Mouse (Mus musculus) frontal cortex, adult (tissue): ENCODE measurements around the gene Map3k12.

ENCODE experiments used
- ATAC-seq: cut with Nextera tagmentation; 2 replicates; pipeline ENCODE4 v1.9.2; 2017; ENCODE audit warnings: mild to moderate bottlenecking, moderate library complexity, mixed read lengths; ENCODE audit not compliant: low TSS enrichment

Map3k12 gene

DNA sequence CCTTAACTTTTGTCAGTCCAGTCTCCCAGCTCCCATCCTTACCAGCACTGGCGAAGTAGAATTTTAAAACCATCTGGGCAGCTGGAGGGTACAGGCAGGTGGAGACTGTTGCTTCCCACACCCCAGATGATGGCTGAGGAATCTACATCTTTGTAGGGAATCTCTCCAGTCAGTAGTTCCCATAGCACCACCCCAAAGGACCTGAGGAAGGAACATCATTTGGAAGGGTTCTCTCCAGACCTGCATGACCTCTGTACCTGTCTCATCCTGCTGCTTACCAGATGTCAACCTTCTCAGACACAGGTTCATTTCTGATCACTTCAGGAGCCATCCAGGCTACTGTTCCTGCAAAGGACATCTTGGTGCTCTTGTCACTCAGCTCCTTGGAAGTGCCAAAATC, 13.4 kb downstream of the Map3k12 start, which contains the start of gene Gm10337:
Gene Gm10337 (plus strand): TSS at position 276 of the 400 bp plus-strand sequence.
- no peak for ATAC-seq

DNA sequence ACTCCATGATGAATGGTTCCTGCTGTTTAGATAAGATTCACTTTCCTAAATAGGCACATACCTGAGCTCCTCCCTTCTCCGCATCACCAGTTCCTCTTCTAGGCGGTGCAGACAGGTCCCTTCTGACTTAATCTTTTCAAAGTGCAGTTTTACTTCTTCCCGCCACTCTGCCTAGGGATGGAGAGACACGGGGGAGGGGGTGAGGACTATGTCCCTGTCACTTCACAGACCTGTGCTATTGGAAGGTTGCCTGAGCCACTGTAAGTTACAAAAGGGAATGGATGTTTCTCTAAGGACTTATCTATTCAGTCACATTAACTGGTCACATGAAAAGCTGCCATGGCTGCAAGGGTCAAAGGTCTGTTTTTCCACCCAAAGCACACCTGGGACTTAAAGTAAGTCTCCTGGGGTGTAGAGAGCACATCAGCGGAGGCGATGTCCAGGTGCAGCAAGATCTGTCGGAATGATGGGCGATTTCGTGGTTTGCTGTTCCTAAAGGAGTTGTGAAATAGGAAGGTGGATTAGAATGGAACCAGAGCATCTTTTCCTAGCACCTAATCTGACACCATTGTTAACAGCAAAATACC, 14.5 kb downstream of the Map3k12 start:
- no peak for ATAC-seq

- ATAC-seq, result no peak
Measured at GRCm38 (mm10) chr15:102501084-102501814, 15.6 kb downstream of the Map3k12 start.

DNA sequence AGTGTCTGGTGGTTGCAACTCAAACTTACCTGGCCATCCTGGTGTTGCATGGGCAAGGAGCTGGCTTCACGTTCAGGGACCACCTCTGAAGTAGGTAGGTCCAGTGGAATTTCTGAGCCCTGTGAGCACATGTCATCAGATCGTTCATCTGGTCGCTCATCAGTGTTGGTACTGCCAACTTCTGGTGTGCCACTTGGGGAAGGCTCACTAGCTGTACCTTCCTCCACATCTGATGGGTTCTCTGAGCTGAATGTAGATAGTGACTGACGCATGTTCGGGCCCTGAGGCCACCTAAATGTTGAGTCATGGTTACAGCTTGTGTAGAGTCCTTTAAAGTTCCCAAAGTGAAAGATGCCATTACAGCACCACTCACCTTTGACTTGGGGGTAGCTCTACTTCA, 16.4 kb downstream of the Map3k12 start:
- no peak for ATAC-seq

DNA sequence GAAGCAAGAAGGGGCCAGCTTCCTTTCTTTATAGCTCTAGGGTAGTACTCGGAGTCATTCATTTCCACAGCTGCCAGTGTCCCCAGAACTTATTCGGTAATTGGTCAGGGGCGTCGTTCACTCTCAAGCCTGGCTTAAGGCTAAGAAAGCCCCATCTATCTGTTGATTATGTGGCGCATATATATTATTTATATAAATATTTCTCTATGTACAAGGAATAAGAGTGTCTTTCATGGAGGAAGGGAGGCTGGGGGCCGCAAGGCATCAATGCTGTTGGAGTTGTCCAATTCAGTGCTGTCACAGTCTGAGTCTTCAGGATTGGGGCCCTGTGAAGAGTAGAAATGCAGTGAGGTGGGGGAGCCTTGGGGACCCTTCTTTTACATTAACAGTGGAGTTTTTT, 17.0 kb downstream of the Map3k12 start:
- no peak for ATAC-seq

GRCm38 (mm10) chr15:102499370-102499769, 17.5 kb downstream of the Map3k12 start:
- ATAC-seq, result no peak

DNA sequence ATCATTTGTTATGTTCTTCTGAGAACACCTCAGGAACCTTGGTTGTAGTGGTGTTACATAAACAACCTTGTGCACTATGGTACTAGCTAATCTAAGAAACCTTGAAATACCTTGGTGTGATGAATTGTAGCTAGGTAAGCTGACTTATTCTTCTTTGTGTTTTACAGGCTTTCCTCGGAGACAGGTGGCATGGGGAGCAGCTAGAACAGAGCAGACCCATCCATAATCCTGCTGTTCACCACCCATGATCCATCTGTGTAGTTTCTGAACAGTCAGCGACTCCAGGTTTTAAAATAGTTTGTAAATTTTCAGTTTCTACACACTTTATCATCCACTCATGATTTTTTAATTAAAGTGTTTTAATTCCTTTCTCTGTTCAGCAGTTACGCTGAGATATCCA, 18.5 kb downstream of the Map3k12 start:
- peak; percentile 32; the same call in 1 of the 2 replicates for ATAC-seq

GRCm38 (mm10) chr15:102487664-102488063, 29.2 kb downstream of the Map3k12 start:
- ATAC-seq, result no peak

GRCm38 (mm10) chr15:102485853-102486252, 31.0 kb downstream of the Map3k12 start:
- ATAC-seq, result no peak

DNA sequence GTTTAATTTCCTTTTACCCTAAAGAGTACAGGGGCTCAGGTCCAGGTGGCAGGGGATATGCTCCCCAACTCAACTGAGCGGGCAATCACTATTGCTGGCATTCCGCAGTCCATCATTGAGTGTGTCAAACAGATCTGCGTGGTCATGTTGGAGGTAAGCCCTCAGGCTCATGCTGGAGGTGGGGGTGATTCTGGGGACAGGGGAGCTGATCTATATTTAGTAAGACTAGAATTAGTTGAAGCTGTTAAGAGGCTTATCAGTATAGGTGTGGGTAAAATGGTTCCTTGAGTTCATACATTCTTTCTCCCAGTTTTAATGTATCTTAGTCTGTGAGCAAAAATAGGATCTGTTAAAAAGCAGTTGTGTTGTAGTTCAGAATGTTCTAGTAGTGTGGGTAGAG, 33.7 kb downstream of the Map3k12 start:
- no peak for ATAC-seq

DNA sequence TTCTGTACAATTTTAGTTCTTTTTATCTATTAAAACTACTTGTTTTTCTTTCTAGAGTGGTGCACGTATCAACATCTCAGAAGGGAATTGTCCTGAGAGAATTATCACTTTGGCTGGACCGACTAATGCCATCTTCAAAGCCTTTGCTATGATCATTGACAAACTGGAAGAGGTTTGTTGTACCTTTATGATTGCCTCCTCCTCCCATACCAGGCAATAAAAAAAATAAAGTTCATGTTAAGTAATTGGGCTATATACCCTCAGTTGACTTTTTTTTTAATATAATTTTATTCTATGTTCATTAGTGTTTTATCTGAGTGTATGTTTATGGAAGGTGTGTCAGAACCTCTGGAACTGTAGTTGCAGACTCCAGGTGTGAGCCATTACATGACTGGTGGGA, 42.3 kb downstream of the Map3k12 start:
- no peak for ATAC-seq

DNA sequence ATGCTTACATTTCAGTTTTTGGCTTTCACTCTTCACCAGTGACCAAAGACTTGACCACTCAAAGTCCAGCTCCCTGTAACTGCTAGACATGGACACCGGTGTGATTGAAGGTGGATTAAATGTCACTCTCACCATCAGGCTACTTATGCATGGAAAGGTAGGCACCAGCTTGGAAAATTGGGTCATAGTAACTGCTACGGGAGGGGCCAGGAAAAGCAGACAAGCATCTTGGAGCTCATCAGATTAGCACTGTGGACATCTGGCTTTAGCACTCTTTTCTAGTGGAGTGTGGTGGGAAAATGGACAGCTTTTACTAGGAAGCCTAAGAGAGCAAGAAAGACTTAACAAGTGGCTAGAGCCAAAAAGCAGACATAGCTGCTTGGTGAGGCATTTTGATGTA, 43.6 kb downstream of the Map3k12 start:
- no peak for ATAC-seq

GRCm38 (mm10) chr15:102471727-102472126, 45.1 kb downstream of the Map3k12 start:
- no peak for ATAC-seq

DNA sequence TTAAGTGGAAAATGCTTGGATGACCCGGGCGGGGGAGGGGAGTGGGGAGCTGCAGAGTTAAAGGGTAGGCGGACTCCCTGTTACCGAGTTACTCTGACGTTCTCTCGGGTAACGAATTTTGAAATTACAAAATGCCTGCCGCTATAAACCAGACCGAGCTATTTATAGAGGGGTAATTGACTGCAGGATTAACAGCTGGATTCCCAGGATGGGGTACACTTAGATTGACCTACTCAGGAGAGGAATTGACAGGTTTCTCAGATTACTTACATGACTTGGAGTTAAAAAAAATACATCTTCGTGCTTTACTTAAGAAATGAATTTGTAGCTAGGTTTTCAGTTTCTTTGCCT, 45.6 kb downstream of the Map3k12 start:
- 0 out of 2 replicates have a peak, but pooled peaks have one; percentile 5 for ATAC-seq

GRCm38 (mm10) chr15:102470605-102471294, 46.1 kb downstream of the Map3k12 start:
- peak; percentile 58 for ATAC-seq

DNA sequence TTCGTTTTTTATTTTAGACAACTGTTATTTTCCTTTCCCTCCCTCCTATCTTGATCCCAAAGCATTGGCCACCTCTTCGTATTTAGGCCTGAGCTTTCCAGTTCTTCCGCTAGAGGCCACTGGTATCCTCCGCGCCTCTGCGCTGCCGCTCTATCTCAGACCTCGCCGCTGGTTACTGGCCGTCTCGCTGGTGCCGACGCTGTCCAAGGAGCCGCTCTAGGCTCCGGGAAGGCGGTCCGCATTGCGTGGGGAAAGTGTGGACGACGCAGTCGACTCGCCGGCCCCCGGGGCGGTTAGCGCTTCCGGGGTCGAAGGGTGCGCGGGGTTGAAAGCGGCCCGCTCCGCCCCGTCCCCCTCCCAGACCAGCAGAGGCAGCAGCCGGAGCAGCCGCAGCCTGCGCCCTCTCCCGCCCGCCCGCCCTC, 46.7 kb downstream of the Map3k12 start, which contains the start of gene Pcbp2:
Gene Pcbp2 (plus strand): TSS at position 357 of the 422 bp plus-strand sequence.
- peak; percentile 98 for ATAC-seq

DNA sequence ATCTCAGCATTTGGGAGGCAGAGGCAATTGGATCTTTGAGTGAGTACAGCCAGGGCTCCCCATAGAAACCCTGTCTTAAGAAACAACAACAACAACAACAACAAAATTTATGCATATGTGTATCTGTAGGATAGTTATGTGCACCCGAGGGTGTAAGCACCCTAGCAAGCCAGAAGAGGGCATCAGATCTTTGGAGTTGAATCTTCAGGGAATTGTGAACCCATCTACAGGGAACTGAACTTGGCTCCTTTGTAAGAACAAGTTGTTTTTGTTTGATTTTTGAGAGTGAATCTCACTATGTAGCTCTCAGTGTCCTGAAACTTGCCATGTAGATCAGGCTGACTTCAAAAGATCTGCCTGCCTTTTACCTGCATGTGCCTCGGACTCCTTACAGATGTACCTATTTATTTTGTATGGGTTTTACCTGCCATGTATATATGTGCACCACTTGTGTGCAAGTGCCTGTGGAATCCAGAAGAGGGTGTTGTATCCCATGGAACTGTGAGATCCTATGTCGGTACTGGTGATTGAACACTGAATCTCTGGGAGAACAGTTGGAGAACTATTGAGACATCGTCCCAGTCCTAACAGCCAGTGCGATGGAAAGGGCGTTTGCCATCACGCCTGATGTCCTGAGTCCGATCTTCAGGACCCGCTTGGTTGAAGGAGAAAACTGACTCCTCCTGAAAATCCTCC, 48.0 kb downstream of the Map3k12 start:
- ATAC-seq, result no peak

GRCm38 (mm10) chr15:102463666-102464065, 53.2 kb downstream of the Map3k12 start:
- no peak for ATAC-seq

DNA sequence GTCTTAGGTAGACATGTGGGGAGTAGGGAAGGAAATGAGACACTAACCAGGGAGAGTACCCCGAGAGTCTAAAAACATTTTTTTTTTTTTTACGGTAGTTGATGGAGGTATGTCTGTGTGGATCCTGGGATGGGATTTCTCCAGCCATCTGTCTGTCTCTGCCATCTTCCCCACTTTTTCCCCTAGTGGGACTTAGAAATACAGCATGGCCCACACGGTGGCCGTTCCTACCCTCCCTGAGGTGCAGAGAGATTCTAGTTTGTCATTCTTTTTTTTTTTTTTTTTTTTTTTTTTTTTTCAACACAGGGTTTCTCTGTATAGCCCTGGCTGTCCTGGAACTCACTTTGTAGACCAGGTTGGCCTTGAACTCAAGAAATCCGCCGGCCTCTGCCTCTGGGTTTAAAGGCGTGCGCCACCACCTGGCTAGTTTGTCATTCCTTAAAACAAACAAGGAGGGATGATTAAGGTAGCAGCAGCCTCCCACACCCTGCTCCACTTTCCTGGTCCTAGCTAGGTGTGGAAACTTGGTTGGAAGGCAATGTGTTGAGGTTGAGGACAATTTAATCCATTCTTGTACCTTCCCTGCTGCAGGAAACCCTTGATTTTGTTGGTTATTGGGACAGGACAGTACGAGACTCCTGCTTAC, 55.3 kb downstream of the Map3k12 start:
- ATAC-seq, result no peak

GRCm38 (mm10) chr15:102460971-102461370, 55.9 kb downstream of the Map3k12 start:
- no peak for ATAC-seq

DNA sequence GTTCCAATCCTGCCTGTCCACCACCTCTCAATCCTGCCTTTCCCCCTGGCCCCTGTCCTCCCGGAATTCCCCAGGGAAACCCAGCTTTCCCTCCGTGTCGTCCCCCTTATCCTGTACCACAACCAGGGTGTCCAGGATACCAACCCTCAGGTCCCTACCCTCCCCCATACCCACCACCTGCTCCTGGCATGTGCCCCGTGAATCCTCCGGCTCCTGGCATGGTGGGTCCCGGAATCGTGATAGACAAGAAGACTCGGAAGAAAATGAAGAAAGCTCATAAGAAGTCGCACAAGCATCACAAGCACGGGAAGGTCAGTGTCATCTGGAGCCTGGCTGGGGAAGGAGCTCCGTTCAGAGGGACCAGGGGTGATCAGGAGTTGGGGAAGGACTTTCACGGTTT, 56.5 kb downstream of the Map3k12 start:
- ATAC-seq, result no peak

- ATAC-seq, result no peak
Measured at GRCm38 (mm10) chr15:102459847-102460246, 57.0 kb downstream of the Map3k12 start.
